Mouse (Mus musculus): ENCODE measurements around the gene Iqsec1. TPM values are rescaled to one million over a fixed set of nuclear protein-coding genes. Genes with fewer than 3 reads are reported as not detected.
A peak's percentile ranks its signal among the peaks of the same experiment; 100 is the strongest.
"Not testable (repeated sequence)": the region's sequence is repeated elsewhere in the genome, so short reads cannot be mapped to it uniquely, and the experiment has no call there.

The Iqsec1 gene
- polyA plus RNA-seq, 1 experiment from 2014 or later, result 15.8 TPM

GRCm38 (mm10) chr6:90663736-90664135 lies 324.7 kb downstream of the Iqsec1 start:
- WGBS, result 77% methylated on average over 11 of the region's 11 CpGs

DNA sequence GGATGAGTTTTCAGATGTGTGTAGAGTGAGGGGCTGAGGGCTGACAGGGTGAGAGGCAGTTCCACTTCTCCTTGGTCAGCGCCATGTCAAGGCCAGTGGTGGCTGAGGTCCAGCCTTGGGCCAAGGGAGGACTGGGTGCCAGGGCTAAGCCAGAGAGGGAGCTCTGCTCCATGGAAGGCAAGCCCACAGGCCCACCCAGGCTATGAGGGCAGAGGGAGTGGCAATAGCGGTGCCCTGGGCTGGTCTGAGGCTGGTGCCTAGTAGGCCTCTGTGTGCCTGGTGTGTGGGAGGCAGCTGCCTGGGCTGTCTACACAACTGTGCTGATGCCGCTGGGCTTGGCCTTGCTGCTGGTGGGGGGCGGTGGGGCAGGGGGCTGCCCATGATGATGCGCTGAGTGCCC lies 326.3 kb downstream of the Iqsec1 start:
- H3K9me3 ChIP-seq (replicated peaks), result no peaks in the 10 kb centered on the region
- H3K27me3 ChIP-seq, result no peaks in the 10 kb centered on the region
- no peak overlapping the region for H3K27ac ChIP-seq
- 0 out of 2 replicates have a peak, but pooled peaks cover 6% of the 10 kb centered on the region for H3K4me1 ChIP-seq
- H3K4me3 ChIP-seq, result no peak overlapping the region
- no peak overlapping the region for H3K9ac ChIP-seq
- ATAC-seq (ENCODE audit: low FRiP score), result peak; percentile 20; the same call in 1 of the 2 replicates
- WGBS, result 99% methylated on average over 5 of the region's 5 CpGs
- H3K4me2 ChIP-seq (replicated peaks), result no peak overlapping the region
- peaks cover 55% of the 10 kb centered on the region for H3K36me3 ChIP-seq

More at GRCm38 (mm10) chr6:90663736-90664135, 324.7 kb downstream of the Iqsec1 start:
- H3K36me3 ChIP-seq, result peaks cover 71% of the 10 kb centered on the region
- no peaks in the 10 kb centered on the region for H3K27me3 ChIP-seq
- no peak overlapping the region for H3K9ac ChIP-seq
- ATAC-seq (ENCODE audit: low FRiP score), result no peak
- 0 out of 2 replicates have a peak, but pooled peaks cover 6% of the 10 kb centered on the region for H3K4me1 ChIP-seq
- no peaks in the 10 kb centered on the region for H3K9me3 ChIP-seq (replicated peaks)
- H3K4me3 ChIP-seq, result no peak overlapping the region
- H3K27ac ChIP-seq, result no peak overlapping the region
- no peak overlapping the region for H3K4me2 ChIP-seq (replicated peaks)

- 0 out of 2 replicates have a peak, but pooled peaks have one; percentile 17 for ATAC-seq (ENCODE audit: low FRiP score)
- H3K4me3 ChIP-seq, result no peak overlapping the region
- 90% methylated on average over 11 of the region's 11 CpGs for WGBS
- no peak overlapping the region for H3K9ac ChIP-seq
- no peak overlapping the region for H3K4me2 ChIP-seq (replicated peaks)
- H3K27me3 ChIP-seq, result no peaks in the 10 kb centered on the region
- H3K27ac ChIP-seq, result no peak overlapping the region
- H3K36me3 ChIP-seq, result peaks cover 44% of the 10 kb centered on the region
- H3K9me3 ChIP-seq (replicated peaks), result no peaks in the 10 kb centered on the region
- 0 out of 2 replicates have a peak, but pooled peaks cover 6% of the 10 kb centered on the region for H3K4me1 ChIP-seq
Observed at GRCm38 (mm10) chr6:90661029-90661399, 327.5 kb downstream of the Iqsec1 start.

- no peaks in the 10 kb centered on the region for H3K27me3 ChIP-seq
- 0 out of 2 replicates have a peak, but pooled peaks cover 6% of the 10 kb centered on the region for H3K4me1 ChIP-seq
- no peak overlapping the region for H3K4me2 ChIP-seq (replicated peaks)
- no peak overlapping the region for H3K9ac ChIP-seq
- 0 out of 2 replicates have a peak, but pooled peaks have one; percentile 6 for ATAC-seq (ENCODE audit: low FRiP score)
- peaks cover 39% of the 10 kb centered on the region for H3K36me3 ChIP-seq
- H3K9me3 ChIP-seq (replicated peaks), result no peaks in the 10 kb centered on the region
- 82% methylated on average over 20 of the region's 20 CpGs for WGBS
- H3K4me3 ChIP-seq, result no peak overlapping the region
- no peak overlapping the region for H3K27ac ChIP-seq
Observed at GRCm38 (mm10) chr6:90660398-90661028, 328.0 kb downstream of the Iqsec1 start.

DNA sequence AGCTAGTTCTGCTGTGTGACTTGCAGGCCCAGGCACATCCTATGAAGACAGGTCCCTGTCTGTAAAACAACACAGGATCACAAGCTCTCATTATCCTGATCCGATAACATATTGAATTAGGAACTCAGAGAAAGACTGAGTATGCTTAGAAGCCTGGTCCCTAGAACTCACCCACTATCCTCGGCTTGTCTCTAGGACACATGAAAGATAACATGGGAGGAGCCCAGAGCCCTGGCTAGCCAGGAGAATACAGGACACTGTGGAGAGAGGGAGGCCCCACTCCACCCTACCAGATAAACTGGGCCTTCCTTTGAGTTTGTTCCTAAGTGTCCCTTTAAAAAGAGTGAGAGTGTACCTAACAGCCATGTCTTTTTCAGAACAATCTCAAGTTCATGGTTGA lies 328.6 kb downstream of the Iqsec1 start:
- H3K9ac ChIP-seq, result no peak overlapping the region
- H3K9me3 ChIP-seq (replicated peaks), result no peaks in the 10 kb centered on the region
- H3K27ac ChIP-seq, result no peak overlapping the region
- H3K4me2 ChIP-seq (replicated peaks), result no peak overlapping the region
- H3K36me3 ChIP-seq, result peaks cover 33% of the 10 kb centered on the region
- ATAC-seq (ENCODE audit: low FRiP score), result no peak
- H3K4me3 ChIP-seq, result no peak overlapping the region
- H3K27me3 ChIP-seq, result no peaks in the 10 kb centered on the region
- WGBS, result 76% methylated on average over 2 of the region's 2 CpGs
- 0 out of 2 replicates have a peak, but pooled peaks cover 6% of the 10 kb centered on the region for H3K4me1 ChIP-seq

- not testable (repeated sequence) for H3K9me3 ChIP-seq (replicated peaks); H3K27ac ChIP-seq; H3K4me1 ChIP-seq; ATAC-seq (ENCODE audit: low FRiP score); H3K36me3 ChIP-seq; H3K27me3 ChIP-seq; H3K4me3 ChIP-seq; H3K9ac ChIP-seq; H3K4me2 ChIP-seq (replicated peaks)
- WGBS, result 75% methylated on average over 2 of the region's 2 CpGs
Observed at GRCm38 (mm10) chr6:90656344-90656850, 332.1 kb downstream of the Iqsec1 start.

GRCm38 (mm10) chr6:90653736-90654135 lies 334.7 kb downstream of the Iqsec1 start:
- no peak for ATAC-seq (ENCODE audit: low FRiP score)
- no peak overlapping the region for H3K4me2 ChIP-seq (replicated peaks)
- no peaks in the 10 kb centered on the region for H3K4me1 ChIP-seq
- H3K9ac ChIP-seq, result no peak overlapping the region
- 67% methylated on average over 2 of the region's 2 CpGs for WGBS
- H3K4me3 ChIP-seq, result no peak overlapping the region
- no peaks in the 10 kb centered on the region for H3K27me3 ChIP-seq
- H3K36me3 ChIP-seq, result no peaks in the 10 kb centered on the region
- no peak overlapping the region for H3K27ac ChIP-seq
- H3K9me3 ChIP-seq (replicated peaks), result no peaks in the 10 kb centered on the region

- ATAC-seq (ENCODE audit: low FRiP score), result no peak
- no peak overlapping the region for H3K4me2 ChIP-seq (replicated peaks)
- peaks cover under 1% of the 10 kb centered on the region; the same call in 1 of the 2 replicates for H3K4me1 ChIP-seq
- H3K27ac ChIP-seq, result no peak overlapping the region
- H3K9me3 ChIP-seq (replicated peaks), result peaks cover 4% of the 10 kb centered on the region; the same call in 1 of the 2 replicates
- H3K4me3 ChIP-seq, result no peak overlapping the region
- H3K9ac ChIP-seq, result no peak overlapping the region
- 57% methylated on average over 1 of the region's 1 CpGs for WGBS
- no peaks in the 10 kb centered on the region for H3K36me3 ChIP-seq
- H3K27me3 ChIP-seq, result no peaks in the 10 kb centered on the region
Observed at GRCm38 (mm10) chr6:90650634-90651033, 337.9 kb downstream of the Iqsec1 start.

DNA sequence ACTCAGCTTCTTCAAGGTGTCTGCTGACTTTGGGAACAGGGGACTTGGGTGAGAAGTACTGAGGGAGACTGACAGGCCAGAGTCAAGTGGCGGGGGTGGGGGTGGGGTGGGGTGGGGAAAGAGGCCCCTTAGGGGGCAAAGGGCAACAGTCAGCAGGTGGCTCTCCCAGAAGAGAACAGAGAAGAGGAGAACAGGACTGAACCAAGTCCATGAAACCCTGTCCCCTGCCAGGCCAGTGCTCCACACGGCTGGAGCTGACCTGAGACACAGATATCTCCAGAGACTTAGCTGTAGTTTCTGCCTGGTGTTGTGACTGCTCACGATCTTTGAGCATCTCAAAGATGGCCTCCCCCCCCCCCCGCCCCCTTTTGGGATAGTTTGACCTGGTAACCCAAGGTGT lies 339.2 kb downstream of the Iqsec1 start:
- Histone ChIP-seq H3K27ac (no peak overlapping the region), H3K36me3 (no peaks in the 10 kb centered on the region), H3K27me3 (no peaks in the 10 kb centered on the region), H3K4me3 (no peak overlapping the region), H3K4me2 (replicated peaks) (no peak overlapping the region), H3K9ac (no peak overlapping the region), H3K4me1 (peaks cover 10% of the 10 kb centered on the region), H3K9me3 (replicated peaks) (peaks cover 4% of the 10 kb centered on the region; the same call in 1 of the 2 replicates)
- WGBS, result 79% methylated on average over 3 of the region's 4 CpGs
- ATAC-seq (ENCODE audit: low FRiP score), result no peak

GRCm38 (mm10) chr6:90648391-90648790 lies 340.1 kb downstream of the Iqsec1 start:
- no peak overlapping the region for H3K27ac ChIP-seq
- no peaks in the 10 kb centered on the region for H3K36me3 ChIP-seq
- 96% methylated on average over 6 of the region's 6 CpGs for WGBS
- ATAC-seq (ENCODE audit: low FRiP score), result no peak
- H3K4me1 ChIP-seq, result peaks cover 10% of the 10 kb centered on the region
- peaks cover 4% of the 10 kb centered on the region; the same call in 1 of the 2 replicates for H3K9me3 ChIP-seq (replicated peaks)
- H3K27me3 ChIP-seq, result no peaks in the 10 kb centered on the region
- no peak overlapping the region for H3K4me2 ChIP-seq (replicated peaks)
- H3K9ac ChIP-seq, result no peak overlapping the region
- no peak overlapping the region for H3K4me3 ChIP-seq

- no peak overlapping the region for H3K4me2 ChIP-seq (replicated peaks)
- H3K9ac ChIP-seq, result no peak overlapping the region
- ATAC-seq (ENCODE audit: low FRiP score), result no peak
- no peak overlapping the region for H3K27ac ChIP-seq
- H3K36me3 ChIP-seq, result no peaks in the 10 kb centered on the region
- H3K4me3 ChIP-seq, result no peak overlapping the region
- peaks cover 4% of the 10 kb centered on the region; the same call in 1 of the 2 replicates for H3K9me3 ChIP-seq (replicated peaks)
- H3K4me1 ChIP-seq, result peaks cover 10% of the 10 kb centered on the region
- WGBS, result 64% methylated on average over 4 of the region's 4 CpGs
- no peaks in the 10 kb centered on the region for H3K27me3 ChIP-seq
Observed at GRCm38 (mm10) chr6:90644965-90645364, 343.5 kb downstream of the Iqsec1 start.

- H3K4me3 ChIP-seq, result no peak overlapping the region
- no peaks in the 10 kb centered on the region for H3K36me3 ChIP-seq
- peaks cover 10% of the 10 kb centered on the region for H3K4me1 ChIP-seq
- H3K27ac ChIP-seq, result no peak overlapping the region
- ATAC-seq (ENCODE audit: low FRiP score), result no peak
- WGBS, result 74% methylated on average over 3 of the region's 3 CpGs
- peaks cover 4% of the 10 kb centered on the region; the same call in 1 of the 2 replicates for H3K9me3 ChIP-seq (replicated peaks)
- no peak overlapping the region for H3K4me2 ChIP-seq (replicated peaks)
- no peak overlapping the region for H3K9ac ChIP-seq
- H3K27me3 ChIP-seq, result no peaks in the 10 kb centered on the region
Observed at GRCm38 (mm10) chr6:90643057-90643456, 345.4 kb downstream of the Iqsec1 start.

- WGBS, result 66% methylated on average over 3 of the region's 3 CpGs
- Histone ChIP-seq H3K4me2 (replicated peaks) (no peak overlapping the region), H3K27me3 (no peaks in the 10 kb centered on the region), H3K4me3 (no peak overlapping the region), H3K9me3 (replicated peaks) (no peaks in the 10 kb centered on the region), H3K9ac (no peak overlapping the region), H3K36me3 (no peaks in the 10 kb centered on the region), H3K27ac (no peak overlapping the region), H3K4me1 (no peaks in the 10 kb centered on the region)
- ATAC-seq (ENCODE audit: low FRiP score), result 0 out of 2 replicates have a peak, but pooled peaks have one; percentile 16
Observed at GRCm38 (mm10) chr6:90635611-90636010, 352.9 kb downstream of the Iqsec1 start.
